Mouse (Mus musculus) adrenal gland, postnatal 0 days (tissue): ENCODE data around the gene Themis3. TPM values are rescaled to one million over a fixed set of nuclear protein-coding genes. Genes with fewer than 3 reads are reported as not detected.

ENCODE experiments used
- polyA plus RNA-seq: library from polyadenylated mRNA; unstranded; fragments of >200 nt; fragmentation: Nextera tagmentation; extraction: Ambion mirVana; gene quantifications from 2 replicates; pipeline ENCODE4 v1.2.1, GENCODE M21; 2015

Themis3 gene
- polyA plus RNA-seq, result not detected in 2 replicates

GRCm38 (mm10) chr17:66594435-66594834, at the start of gene Themis3:
Gene Themis3 (minus strand): TSS chr17:66594621.

GRCm38 (mm10) chr17:66519554-66520553, 74.6 kb downstream of the Themis3 start, which contains the start of gene Rab12:
Gene Rab12 (minus strand): TSS chr17:66519729.

Other genes starting within 250 kb of the Themis3 start
- 2.6 and 4.0 TPM in 2 replicates for gene Mtcl1, start 144.9 kb downstream of the Themis3 start, polyA plus RNA-seq
- gene Rab12, start 74.9 kb downstream of the Themis3 start, polyA plus RNA-seq, result 48.6 and 68.3 TPM in 2 replicates